26 mouse cellular contexts compared by ENCODE assay signal in genomic region chr16:36790166-36790565, GRCm38 (mm10).
"Had no signal": no experiment of that assay in that cellular context is flagged by ENCODE, and none has a peak within 500 bp of the region (broad histone marks: within the 10 kb centered on the region; RNA-seq: fewer than 3 reads in every experiment).

No protein-coding gene starts in this region.

- H3K4me2 ChIP-seq: heart, embryonic 12.5 days; hindbrain, embryonic 13.5 days; hindbrain, embryonic 15.5 days; kidney, embryonic 15.5 days; limb, embryonic 12.5 days; limb, embryonic 15.5 days; liver, embryonic 12.5 days had no signal

- H3K27me3 ChIP-seq: heart, embryonic 12.5 days; hindbrain, embryonic 13.5 days; hindbrain, embryonic 15.5 days; kidney, embryonic 15.5 days; limb, embryonic 12.5 days; limb, embryonic 15.5 days; liver, embryonic 12.5 days had no signal

- DNase-seq: gastrocnemius, adult 2 months; gastrocnemius, postnatal 10 days; gastrocnemius, postnatal 25 days; heart, adult 18-20 months; heart, postnatal 10 days; heart, postnatal 36 days; kidney, adult 11 months; kidney, adult 2 months; kidney, adult 9 months; kidney, postnatal 14 days; kidney, postnatal 36 days; layer of hippocampus, adult 9-11 months; layer of hippocampus, postnatal 36 days; left cerebral cortex, postnatal 4 days; lung, adult 18-20 months had no signal

- ATAC-seq: hindbrain, postnatal 0 days; liver, embryonic 12.5 days had no signal

- H3K9me3 ChIP-seq: heart, embryonic 10.5 days; hindbrain, embryonic 13.5 days; hindbrain, embryonic 15.5 days; kidney, embryonic 15.5 days; limb, embryonic 12.5 days; limb, embryonic 15.5 days; liver, embryonic 12.5 days had no signal

- H3K27ac ChIP-seq: gastrocnemius, adult 2 months; heart, embryonic 10.5 days; hindbrain, embryonic 13.5 days; hindbrain, embryonic 15.5 days; hindbrain, postnatal 0 days; kidney, embryonic 15.5 days; kidney, postnatal 0 days; limb, embryonic 12.5 days; limb, embryonic 15.5 days; liver, embryonic 12.5 days; liver, embryonic 14.5 days had no signal

- H3K36me3 ChIP-seq: heart, embryonic 10.5 days; heart, embryonic 12.5 days; hindbrain, embryonic 13.5 days; hindbrain, embryonic 15.5 days; kidney, embryonic 15.5 days; limb, embryonic 12.5 days; limb, embryonic 15.5 days; liver, embryonic 12.5 days had no signal

- H3K9ac ChIP-seq: heart, embryonic 12.5 days; hindbrain, embryonic 13.5 days; hindbrain, embryonic 15.5 days; kidney, embryonic 15.5 days; limb, embryonic 12.5 days; limb, embryonic 15.5 days; liver, embryonic 12.5 days; liver, embryonic 14.5 days had no signal

- H3K4me3 ChIP-seq: gastrocnemius, adult 2 months; heart, embryonic 10.5 days; heart, embryonic 12.5 days; hindbrain, embryonic 13.5 days; hindbrain, embryonic 15.5 days; kidney, embryonic 15.5 days; limb, embryonic 12.5 days; limb, embryonic 15.5 days; liver, embryonic 12.5 days had no signal

- H3K4me1 ChIP-seq: heart, embryonic 10.5 days; heart, embryonic 12.5 days; hindbrain, embryonic 13.5 days; hindbrain, embryonic 15.5 days; kidney, embryonic 15.5 days; limb, embryonic 12.5 days; limb, embryonic 15.5 days; liver, embryonic 12.5 days had no signal
